Mouse (Mus musculus) embryo, embryonic 9.5 days (tissue): Measurements from ENCODE around the gene Dglucy.

Experiments used
- DNase-seq: peaks from one replicate; pipeline ENCODE4 v3.0.0-alpha.2; 2017; ENCODE audit errors: extremely low spot score

The Dglucy gene

GRCm38 (mm10) chr12:100878556-100878955, 99.7 kb downstream of the Dglucy start:
- DNase-seq = no peak

GRCm38 (mm10) chr12:100883168-100883567, 104.3 kb downstream of the Dglucy start:
- no peak for DNase-seq

- no peak for DNase-seq
Measured at GRCm38 (mm10) chr12:100885585-100885984, 106.7 kb downstream of the Dglucy start.

- DNase-seq = no peak
Measured at GRCm38 (mm10) chr12:100886877-100887276, 108.0 kb downstream of the Dglucy start.

- DNase-seq = no peak
Measured at GRCm38 (mm10) chr12:100887801-100888258, 109.0 kb downstream of the Dglucy start.

- no peak for DNase-seq
Measured at GRCm38 (mm10) chr12:100890548-100890947, 111.7 kb downstream of the Dglucy start.

GRCm38 (mm10) chr12:100895504-100895903, 116.6 kb downstream of the Dglucy start:
- no peak for DNase-seq

GRCm38 (mm10) chr12:100896661-100897060, 117.8 kb downstream of the Dglucy start:
- DNase-seq = no peak

GRCm38 (mm10) chr12:100897736-100898650, 119.1 kb downstream of the Dglucy start:
- no peak for DNase-seq

- DNase-seq = peak; percentile 41
Measured at GRCm38 (mm10) chr12:100899111-100899640, 120.3 kb downstream of the Dglucy start.

GRCm38 (mm10) chr12:100900901-100901300, 122.0 kb downstream of the Dglucy start:
- DNase-seq = no peak

- DNase-seq = no peak
Measured at GRCm38 (mm10) chr12:100901386-100901785, 122.5 kb downstream of the Dglucy start.

GRCm38 (mm10) chr12:100903761-100904160, 124.9 kb downstream of the Dglucy start:
- DNase-seq = no peak

GRCm38 (mm10) chr12:100906861-100907260, 128.0 kb downstream of the Dglucy start:
- DNase-seq = no peak

GRCm38 (mm10) chr12:100907598-100908297, 128.9 kb downstream of the Dglucy start, which contains the start of gene Gpr68:
TSS of gene Gpr68 (minus strand) at chr12:100908198.
- DNase-seq = peak; percentile 54

- no peak for DNase-seq
Measured at GRCm38 (mm10) chr12:100908298-100909034, 129.6 kb downstream of the Dglucy start.

- no peak for DNase-seq
Measured at GRCm38 (mm10) chr12:100909765-100910164, 130.9 kb downstream of the Dglucy start.

- DNase-seq = no peak
Measured at GRCm38 (mm10) chr12:100910731-100911130, 131.9 kb downstream of the Dglucy start.

- DNase-seq = no peak
Measured at GRCm38 (mm10) chr12:100924646-100925339, 145.9 kb downstream of the Dglucy start.

GRCm38 (mm10) chr12:100925644-100926619, 147.1 kb downstream of the Dglucy start:
- DNase-seq = peak; percentile 73
